Mouse (Mus musculus) Patski (cell line): Measurements from ENCODE around the gene Casz1. TPM values are rescaled to one million over a fixed set of nuclear protein-coding genes. Genes with fewer than 3 reads are reported as not detected.

Experiments
- ATAC-seq: fragments of 100-300 bp; one replicate; pipeline ENCODE4 v1.8.0; 2021
- CTCF ChIA-PET: fragments of 350-600 bp; sonication (Branson Sonifier 250); formaldehyde crosslinking; loops from one replicate; lab custom pipeline; 2022; ENCODE audit warnings: inconsistent platforms; lab: Charles Lee
- POLR2A ChIA-PET: fragments of 350-600 bp; sonication (Branson Sonifier 250); formaldehyde crosslinking; loops from one replicate; lab custom pipeline; 2022; ENCODE audit warnings: antibody characterized with exemption, inconsistent platforms; lab: Charles Lee
- DNase-seq: peaks from one replicate; pipeline ENCODE4 v3.0.0-alpha.2; 2011; ENCODE audit warnings: low read depth, low spot score
- H3K27me3 ChIP-seq: fragments of 371-371 bp; one replicate; pipeline ENCODE4 v1.5.1; 2021
- CTCF ChIP-seq: fragments of 100-300 bp; IDR thresholded peaks from one replicate; pipeline ENCODE4 v1.5.1; 2021
- in situ Hi-C: fragments of 300-500 bp; cut with MboI; formaldehyde crosslinking; loops from 3 replicates; pipeline ENCODE4 v1.11.1; 2018; ENCODE audit warnings: low pct_unique_long_range_greater_than_20kb, mixed read lengths
- polyA plus RNA-seq: library from polyadenylated mRNA; unstranded; gene quantifications from one replicate; pipeline ENCODE4 v1.2.3, GENCODE M21; 2021

Casz1 gene
- polyA plus RNA-seq, 1 experiment from 2014 or later, result 6.0 TPM

- ChIA-PET CTCF (no interaction called here), POLR2A (no interaction called here)
- TF ChIP-seq CTCF, result no peak
- DNase-seq (no peak), ATAC-seq (no peak)
- in situ Hi-C loops, result no loop called here
- peaks cover under 1% of the 10 kb centered on the region for H3K27me3 ChIP-seq
These were observed 81.8 kb downstream of the Casz1 start for GRCm38 (mm10) chr4:148885921-148886540.

- POLR2A ChIA-PET, result no interaction called here
- peaks cover 3% of the 10 kb centered on the region for H3K27me3 ChIP-seq
- in situ Hi-C loops, result no loop called here
- TF ChIP-seq CTCF, result no peak
- CTCF ChIA-PET, result no interaction called here
- DNase-seq (no peak), ATAC-seq (no peak)
These were observed 84.0 kb downstream of the Casz1 start for GRCm38 (mm10) chr4:148888229-148888628.

- CTCF ChIA-PET, result no interaction called here
- DNase-seq (no peak), ATAC-seq (no peak)
- peaks cover 3% of the 10 kb centered on the region for H3K27me3 ChIP-seq
- TF ChIP-seq CTCF, result no peak
- POLR2A ChIA-PET, result no interaction called here
- in situ Hi-C loops, result no loop called here
These were observed 84.8 kb downstream of the Casz1 start for GRCm38 (mm10) chr4:148889011-148889410.

GRCm38 (mm10) chr4:148890442-148890841 lies 86.2 kb downstream of the Casz1 start:
- ATAC-seq (no peak), DNase-seq (no peak)
- in situ Hi-C loops, result no loop called here
- CTCF ChIA-PET, result no interaction called here
- POLR2A ChIA-PET, result interaction anchor here (0.6 kb wide), 1 partner anchor 711 kb away, joined by 3 read pairs; no protein-coding TSS in a partner anchor
- no peak for TF ChIP-seq CTCF
- peaks cover 3% of the 10 kb centered on the region for H3K27me3 ChIP-seq

GRCm38 (mm10) chr4:148890892-148891838 lies 86.9 kb downstream of the Casz1 start:
- peaks cover 3% of the 10 kb centered on the region for H3K27me3 ChIP-seq
- ChIA-PET POLR2A (no interaction called here), CTCF (no interaction called here)
- ATAC-seq (no peak), DNase-seq (no peak)
- in situ Hi-C loops, result no loop called here
- no peak for TF ChIP-seq CTCF

GRCm38 (mm10) chr4:148896125-148896524 lies 91.9 kb downstream of the Casz1 start:
- in situ Hi-C loops, result no loop called here
- ATAC-seq, result no peak
- POLR2A ChIA-PET, result no interaction called here
- no peak for TF ChIP-seq CTCF
- CTCF ChIA-PET, result no interaction called here
- no peak for DNase-seq
- H3K27me3 ChIP-seq, result peaks cover 2% of the 10 kb centered on the region

GRCm38 (mm10) chr4:148899927-148900294 lies 95.7 kb downstream of the Casz1 start:
- DNase-seq (no peak), ATAC-seq (no peak)
- H3K27me3 ChIP-seq, result no peaks in the 10 kb centered on the region
- no peak for TF ChIP-seq CTCF
- ChIA-PET CTCF (no interaction called here), POLR2A (no interaction called here)
- in situ Hi-C loops, result loop anchor here (10.0 kb wide), 1 partner anchor 175 kb away; no protein-coding TSS in a partner anchor

- in situ Hi-C loops, result loop anchor here (10.0 kb wide), 1 partner anchor 176 kb away; no protein-coding TSS in a partner anchor
- no peaks in the 10 kb centered on the region for H3K27me3 ChIP-seq
- peak; percentile 61 for ATAC-seq
- POLR2A ChIA-PET, result no interaction called here
- no peak for DNase-seq
- no peak for TF ChIP-seq CTCF
- CTCF ChIA-PET, result no interaction called here
These were observed 96.3 kb downstream of the Casz1 start for GRCm38 (mm10) chr4:148900295-148901211.

GRCm38 (mm10) chr4:148901275-148902052 lies 97.2 kb downstream of the Casz1 start:
- H3K27me3 ChIP-seq, result no peaks in the 10 kb centered on the region
- POLR2A ChIA-PET, result interaction anchor here (0.7 kb wide), 1 partner anchor 84 kb away, joined by 3 read pairs; no protein-coding TSS in a partner anchor
- ATAC-seq, result no peak
- CTCF ChIA-PET, result interaction anchor here (0.8 kb wide), 1 partner anchor 148 kb away, joined by 3 read pairs; no protein-coding TSS in a partner anchor
- in situ Hi-C loops, result loop anchor here (10.0 kb wide), 1 partner anchor 177 kb away; no protein-coding TSS in a partner anchor
- no peak for TF ChIP-seq CTCF
- no peak for DNase-seq
